Mouse (Mus musculus) layer of hippocampus, adult 18-20 months (tissue): Measurements from ENCODE around the gene Acot7. TPM values are rescaled to one million over a fixed set of nuclear protein-coding genes. Genes with fewer than 3 reads are reported as not detected.

ENCODE experiments used
- total RNA-seq, 2 experiments: library from RNA; stranded (reverse); gene quantifications; 2 replicates each; pipeline ENCODE4 v1.2.3; 2021

Acot7 gene
- total RNA-seq, 2 experiments from 2014 or later: 329 to 352 TPM

Other genes with a start within 250 kb of the Acot7 start
- gene Dnajc11, start 244.4 kb upstream of the Acot7 start, total RNA-seq: 10 to 100 TPM; 65.4 to 67.7 TPM
- 10 to 100 TPM; 24.4 to 28.2 TPM for gene Thap3, start 189.1 kb upstream of the Acot7 start, total RNA-seq
- 10 to 100 TPM; 12.6 to 12.8 TPM for gene Phf13, start 181.9 kb upstream of the Acot7 start, total RNA-seq
- gene Klhl21, start 169.3 kb upstream of the Acot7 start, total RNA-seq: 10 to 100 TPM; 22.2 to 24.4 TPM
- 10 to 100 TPM; 11.2 to 12.8 TPM for gene Zbtb48, start 150.5 kb upstream of the Acot7 start, total RNA-seq
- under 1 TPM; 0.41 to 0.64 TPM for gene Tas1r1, start 139.6 kb upstream of the Acot7 start, total RNA-seq
- 10 to 100 TPM; 18.3 to 19.3 TPM for gene Nol9, start 138.8 kb upstream of the Acot7 start, total RNA-seq
- gene Plekhg5, start 105.6 kb upstream of the Acot7 start, total RNA-seq: 100 to 1,000 TPM; 147 to 149 TPM
- 10 to 100 TPM; 40.4 to 49.5 TPM for gene Tnfrsf25, start 62.2 kb upstream of the Acot7 start, total RNA-seq
- gene Espn, start 25.8 kb upstream of the Acot7 start, total RNA-seq: 1 to 10 TPM; 2.8 to 3.0 TPM
- gene Hes2, start 19.3 kb upstream of the Acot7 start, total RNA-seq: not detected
- gene Gpr153, start 96.1 kb downstream of the Acot7 start, total RNA-seq: 1 to 10 TPM; 5.0 to 6.5 TPM
- not detected for gene Hes3, start 113.5 kb downstream of the Acot7 start, total RNA-seq
- gene Icmt, start 119.1 kb downstream of the Acot7 start, total RNA-seq: 10 to 100 TPM; 41.6 to 45.4 TPM
- 10 to 100 TPM in 1 of 2 experiments, 1 to 10 TPM in 1; 8.1 to 10.2 TPM for gene Rnf207, start 140.9 kb downstream of the Acot7 start, total RNA-seq
- gene Rpl22, start 147.6 kb downstream of the Acot7 start, total RNA-seq: 100 to 1,000 TPM; 204 to 205 TPM
- 100 to 1,000 TPM; 129 to 131 TPM for gene Chd5, start 160.5 kb downstream of the Acot7 start, total RNA-seq